Mouse (Mus musculus) urinary bladder, adult 18-20 months (tissue): ENCODE measurements at regions not wholly inside any gene's neighbourhood (a gene's known extent, or its start where the extent isn't known, plus 50 kb on each side); places are given as distances from the start of the nearest gene placed in this dataset.

Experiments used
- DNase-seq, 2 experiments: peaks; one replicate each; pipeline ENCODE4 v3.0.0; 2022; ENCODE audit warnings: low spot score in 2 of 2, mixed read lengths in 2 of 2

GRCm38 (mm10) chr13:37528380-37528779, 183.4 kb downstream of the Ly86 start:
- no peak for DNase-seq

GRCm38 (mm10) chr13:37528876-37529275, 183.9 kb downstream of the Ly86 start:
- DNase-seq = no peak

DNA sequence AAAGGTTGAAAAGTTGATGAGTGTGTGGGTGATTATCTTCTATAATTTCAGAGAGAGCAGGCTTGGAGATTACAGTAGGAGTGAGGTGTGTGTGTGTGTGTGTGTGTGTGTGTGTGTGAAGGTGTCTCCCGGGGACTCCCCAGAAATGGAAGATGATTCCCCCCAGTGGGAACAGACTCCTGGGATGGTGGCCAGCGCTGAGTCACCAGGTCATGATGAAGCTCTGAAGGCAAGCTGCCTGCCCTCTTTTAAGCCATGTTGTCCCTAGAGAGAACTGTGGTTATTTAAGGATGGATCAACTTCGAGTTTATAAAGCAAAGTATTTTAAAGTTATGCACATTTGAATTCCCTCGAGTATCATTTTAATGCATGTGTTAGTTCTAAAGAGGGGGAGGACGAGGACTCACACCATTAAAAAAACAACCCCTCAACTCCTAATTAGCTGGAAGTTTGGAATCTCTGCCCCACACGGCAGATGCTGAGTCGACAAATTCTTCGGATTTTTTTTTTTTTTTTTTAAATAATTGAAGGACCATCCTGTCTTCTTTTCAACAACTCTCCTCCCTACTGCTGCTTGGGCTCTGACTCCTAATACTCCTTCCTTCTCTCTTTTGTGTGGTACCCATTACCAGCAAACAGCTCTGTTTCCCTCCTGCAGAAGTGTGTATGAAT, 186.6 kb downstream of the Ly86 start:
- DNase-seq = no peak

GRCm38 (mm10) chr13:37532596-37533170, 187.7 kb downstream of the Ly86 start:
- DNase-seq = no peak

DNA sequence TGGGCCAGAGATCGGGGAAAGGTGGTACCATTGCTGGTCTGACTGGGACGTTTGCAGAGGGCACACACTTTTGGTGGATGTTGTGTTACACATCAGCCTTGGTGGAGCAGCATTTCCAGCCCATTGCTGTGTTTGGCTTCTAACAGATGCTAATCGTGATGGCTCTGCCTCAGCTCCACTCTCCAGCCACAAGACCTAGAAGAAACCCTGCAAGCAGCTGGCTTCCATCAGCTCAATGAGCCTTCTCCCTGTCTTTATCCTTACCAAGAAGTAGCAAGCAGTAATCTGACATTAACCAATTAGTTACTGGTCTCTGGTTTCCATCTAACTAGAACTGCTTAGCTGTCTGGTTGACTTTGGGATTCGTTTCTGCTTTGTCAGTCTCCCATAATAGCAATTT, 188.8 kb downstream of the Ly86 start:
- no peak for DNase-seq

GRCm38 (mm10) chr13:37537330-37537729, 192.3 kb downstream of the Ly86 start:
- DNase-seq = no peak

DNA sequence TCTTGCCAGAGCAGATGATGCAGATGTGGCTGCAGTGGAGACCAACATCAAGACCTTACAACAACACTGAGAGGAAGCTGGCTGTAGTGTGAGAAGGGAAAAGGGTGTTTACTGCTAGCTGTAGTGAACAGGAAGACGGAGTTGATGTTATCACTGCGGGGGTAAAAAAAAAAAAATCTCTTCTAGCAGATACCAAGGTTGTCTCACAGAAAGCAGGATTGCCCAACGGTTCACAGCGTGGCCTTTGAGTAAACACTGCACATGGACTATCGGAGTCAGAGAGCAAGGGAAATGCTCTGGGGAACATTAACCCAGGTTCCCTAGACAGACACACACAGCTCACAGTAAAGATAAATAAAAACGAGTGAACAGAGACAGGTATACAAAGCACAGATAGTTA, 192.8 kb downstream of the Ly86 start:
- DNase-seq = no peak

DNA sequence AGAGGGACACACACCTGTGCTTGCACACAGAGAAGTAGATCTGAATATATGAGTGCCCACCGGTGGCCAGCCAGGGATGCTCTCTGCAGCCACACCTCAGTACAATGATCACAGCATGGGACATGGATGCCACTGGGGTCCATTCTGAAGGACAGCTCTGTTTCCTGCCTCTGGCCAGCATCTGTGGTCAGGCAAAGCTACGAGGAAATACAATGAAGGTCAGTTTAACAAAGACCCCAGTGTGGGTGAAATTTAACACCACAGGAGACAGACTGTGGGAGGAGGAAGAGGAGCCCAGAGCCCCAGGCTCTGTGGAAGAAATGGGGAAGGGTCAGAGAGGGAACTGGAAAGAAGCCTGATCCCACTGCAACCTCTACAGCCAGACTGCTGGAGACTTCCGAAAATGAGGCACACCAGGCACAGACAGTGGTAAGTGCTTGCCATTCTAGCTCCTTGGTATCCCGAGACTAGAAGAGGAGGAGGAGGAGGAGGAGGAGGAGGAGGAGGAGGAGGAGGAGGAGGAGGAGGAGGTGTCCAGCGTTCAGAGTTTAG, 196.0 kb downstream of the Ly86 start:
- no peak for DNase-seq

DNA sequence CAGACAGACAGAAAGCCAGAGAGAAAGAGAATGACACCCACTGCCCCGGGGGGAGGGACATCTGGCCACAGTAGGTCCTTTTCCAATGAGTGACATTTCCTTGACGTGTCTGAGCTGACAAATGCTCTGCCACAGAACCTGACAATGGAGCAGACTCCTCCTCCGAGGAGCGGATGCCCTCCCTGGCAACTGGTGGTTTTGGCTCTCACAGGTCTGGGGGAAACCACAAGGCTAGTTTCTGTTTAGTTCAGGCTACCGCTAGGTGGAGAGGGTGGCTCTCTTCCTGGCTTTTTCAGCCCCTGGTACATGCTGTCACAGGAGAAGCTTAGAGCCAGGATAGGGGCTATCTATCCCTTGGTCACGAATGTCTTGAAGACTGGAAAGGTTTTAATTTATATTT, 196.7 kb downstream of the Ly86 start:
- DNase-seq = no peak

DNA sequence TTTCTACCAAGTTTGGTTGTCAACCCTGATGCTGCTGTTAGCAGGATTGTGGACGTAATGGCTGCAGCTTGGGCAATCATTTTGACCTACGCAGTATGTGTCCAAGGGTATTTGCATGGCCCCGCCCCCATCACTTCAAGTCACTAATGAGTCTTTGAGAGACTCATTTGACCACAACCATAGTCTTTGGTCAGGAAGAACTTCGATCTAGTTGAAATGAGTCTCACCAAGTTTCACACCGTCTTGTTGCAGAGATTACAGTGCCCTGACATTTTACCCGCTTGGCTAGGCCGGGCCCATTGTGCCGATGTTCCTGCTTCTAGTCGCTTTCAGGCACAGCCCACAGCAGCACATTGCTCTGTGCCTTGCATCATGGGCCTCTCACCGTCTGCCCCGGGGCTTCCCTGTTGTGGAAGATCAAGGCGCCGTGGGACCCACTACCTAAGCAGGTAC, 197.8 kb downstream of the Ly86 start:
- no peak for DNase-seq

GRCm38 (mm10) chr13:37543788-37544187, 198.8 kb downstream of the Ly86 start:
- no peak for DNase-seq

DNA sequence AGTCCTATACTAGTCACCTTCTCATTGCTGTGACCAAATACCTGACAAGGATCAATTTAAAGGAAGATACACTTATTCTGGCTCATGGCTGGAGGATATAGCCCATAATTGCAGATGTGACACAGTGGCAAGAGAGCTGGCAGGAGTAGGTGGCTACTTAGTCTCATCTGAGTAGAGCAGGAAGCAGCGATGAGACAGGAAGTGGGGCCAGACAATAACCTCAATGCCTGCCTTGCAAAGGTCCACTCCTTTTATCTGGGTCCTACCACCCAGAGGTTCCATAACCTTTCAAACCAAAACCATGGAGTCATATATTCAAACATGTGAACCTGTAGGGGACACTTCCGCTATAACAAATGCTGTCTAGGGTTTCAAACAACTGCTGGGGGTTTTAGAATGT, 199.7 kb downstream of the Ly86 start:
- DNase-seq = no peak

DNA sequence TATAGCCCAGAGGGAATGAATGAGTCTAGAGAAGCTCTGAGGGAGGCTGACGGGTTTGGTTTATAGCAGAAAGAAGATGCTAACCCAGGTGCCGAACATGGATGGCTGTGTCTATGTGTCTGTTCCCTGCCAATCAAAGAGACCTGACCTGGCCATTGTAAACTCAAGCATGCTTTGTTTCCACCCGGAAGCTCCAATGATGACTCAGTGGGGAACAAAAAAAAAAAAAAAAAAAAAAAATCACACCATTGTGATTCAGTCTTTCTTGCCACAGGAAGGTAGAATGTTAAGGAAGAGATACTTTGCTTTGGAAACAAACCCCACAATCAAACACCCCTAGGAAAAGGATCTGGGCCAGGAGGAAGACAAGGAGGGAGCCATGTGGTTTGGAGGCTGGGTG, 201.5 kb downstream of the Ly86 start:
- DNase-seq = no peak

- no peak for DNase-seq
Measured at GRCm38 (mm10) chr13:37550584-37550983, 205.6 kb downstream of the Ly86 start.

DNA sequence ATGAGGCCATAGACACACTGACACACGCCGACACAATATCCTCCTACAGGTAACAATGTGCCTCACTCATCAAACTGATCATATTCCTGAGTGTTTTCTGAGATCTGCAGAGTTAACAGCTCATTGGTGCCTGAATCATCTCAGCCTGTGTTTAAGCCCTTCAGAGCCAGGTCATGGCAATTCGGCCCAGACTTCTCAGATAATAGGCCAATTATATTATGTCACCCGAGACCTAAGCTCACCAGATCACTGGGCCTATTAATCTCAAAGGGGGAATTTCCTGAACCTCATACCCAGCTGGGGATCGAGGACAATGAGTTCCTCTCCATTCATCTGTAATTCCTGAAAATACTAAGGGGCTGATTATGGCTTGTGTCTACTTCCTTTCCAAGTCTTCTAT, 208.4 kb downstream of the Ly86 start:
- no peak for DNase-seq

DNA sequence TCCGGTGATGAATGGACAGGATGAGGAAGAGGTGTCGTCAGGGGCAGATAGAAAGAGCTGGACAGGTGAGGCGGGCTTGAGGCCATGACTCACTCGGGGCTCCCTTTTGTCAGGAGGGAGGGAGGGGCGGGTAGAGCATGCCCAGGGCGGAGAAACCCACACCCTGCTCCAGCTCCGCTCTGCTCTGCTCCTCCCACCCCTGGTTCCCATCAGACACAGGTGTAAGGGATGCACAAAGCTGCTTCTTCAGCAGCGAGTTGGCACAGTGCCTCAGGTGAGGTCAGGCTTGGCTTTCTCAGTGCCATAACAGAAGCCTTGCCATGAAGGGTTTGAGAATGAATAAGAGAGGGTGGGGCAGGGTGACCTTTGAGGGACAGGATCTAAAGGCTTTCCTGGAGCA, 212.2 kb downstream of the Ly86 start:
- no peak for DNase-seq

- DNase-seq = no peak
Measured at GRCm38 (mm10) chr13:37557766-37558165, 212.8 kb downstream of the Ly86 start.

DNA sequence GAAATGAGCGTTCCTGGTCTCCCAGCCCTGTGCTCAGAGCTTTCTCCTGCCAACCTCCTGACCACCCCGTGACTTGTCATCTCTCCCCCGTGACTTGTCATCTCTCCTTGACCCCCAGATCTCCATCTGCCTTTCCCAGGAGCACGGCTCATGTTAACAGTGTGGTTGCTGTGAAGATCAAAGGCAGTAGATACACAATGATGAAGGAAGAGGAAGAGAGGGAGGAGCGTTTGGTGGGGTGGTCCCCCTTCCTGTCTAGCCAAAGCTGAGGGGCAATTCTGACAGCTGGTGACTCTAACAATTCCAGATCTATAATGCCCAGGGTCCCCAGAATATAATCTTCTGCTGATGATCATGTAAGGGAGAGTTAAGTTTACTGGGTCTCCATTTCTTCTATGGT, 214.0 kb downstream of the Ly86 start:
- no peak for DNase-seq

DNA sequence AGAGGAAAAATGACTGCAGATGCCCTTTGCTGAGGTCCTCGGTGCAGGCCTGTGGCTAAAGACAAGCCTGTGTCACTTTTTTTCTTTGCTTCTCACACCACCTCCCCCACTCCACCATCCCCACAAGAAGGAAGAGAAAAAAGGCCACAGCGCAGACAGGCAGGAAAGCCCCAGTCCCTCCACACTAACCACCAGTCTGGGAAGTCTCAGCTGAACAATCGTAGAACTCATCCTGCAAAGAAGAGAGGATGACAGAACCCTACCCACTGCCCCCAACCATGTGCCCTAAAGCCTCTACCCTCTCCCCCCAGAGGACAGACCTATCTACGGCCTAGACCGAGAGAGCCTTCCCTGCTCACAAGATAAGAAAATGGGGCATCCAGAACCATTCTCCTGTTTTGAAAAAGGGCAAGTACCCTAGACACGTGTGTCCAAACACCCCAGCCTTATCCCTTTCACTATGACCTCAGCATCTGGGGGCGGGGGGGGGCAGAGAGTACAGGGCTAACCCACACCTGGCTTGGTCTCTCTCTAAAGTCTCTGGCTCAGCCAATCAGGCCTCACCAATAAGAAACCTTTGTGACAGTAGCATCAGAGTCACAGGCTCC, 214.8 kb downstream of the Ly86 start:
- DNase-seq = no peak

DNA sequence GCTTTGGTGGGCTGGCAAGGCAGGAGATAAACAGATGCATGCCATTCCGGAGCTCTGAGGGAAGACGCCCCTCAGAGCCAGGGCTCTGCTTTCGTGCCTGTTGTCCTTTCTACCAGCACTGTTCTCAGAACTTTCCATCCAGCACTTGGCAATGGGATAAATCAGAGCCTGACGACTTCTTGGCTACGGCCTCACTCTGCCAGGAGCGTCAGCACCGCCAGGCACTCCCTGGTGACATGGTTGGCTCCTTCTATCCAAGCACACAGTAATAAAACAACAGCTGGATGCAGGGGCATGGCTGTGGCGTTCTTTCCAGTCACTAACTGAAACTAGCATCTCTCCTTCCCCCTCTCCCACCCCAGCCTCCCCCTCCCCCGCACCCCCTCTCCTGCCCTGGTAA, 215.4 kb downstream of the Ly86 start:
- no peak for DNase-seq

- no peak for DNase-seq
Measured at GRCm38 (mm10) chr13:37560800-37561199, 215.8 kb downstream of the Ly86 start.

DNA sequence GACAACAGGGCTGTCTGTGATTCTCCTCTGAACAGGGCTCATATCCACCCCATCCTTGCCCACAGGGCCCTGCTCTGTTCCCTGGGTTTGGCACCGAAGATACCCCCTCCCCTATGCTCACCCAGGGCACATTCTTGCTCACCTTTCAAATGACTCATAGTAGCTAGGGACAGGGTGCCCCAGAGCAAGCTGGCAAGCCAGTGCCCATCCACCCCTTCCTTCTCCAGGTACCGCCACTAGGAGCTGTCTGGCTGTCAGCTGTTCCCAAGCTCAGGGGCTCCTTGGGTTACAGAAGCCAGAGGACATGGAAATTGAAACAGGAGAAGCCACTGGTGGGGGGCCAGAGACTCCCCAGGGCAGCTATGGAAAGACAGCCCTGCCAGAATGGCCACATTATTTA, 216.4 kb downstream of the Ly86 start:
- no peak for DNase-seq

DNA sequence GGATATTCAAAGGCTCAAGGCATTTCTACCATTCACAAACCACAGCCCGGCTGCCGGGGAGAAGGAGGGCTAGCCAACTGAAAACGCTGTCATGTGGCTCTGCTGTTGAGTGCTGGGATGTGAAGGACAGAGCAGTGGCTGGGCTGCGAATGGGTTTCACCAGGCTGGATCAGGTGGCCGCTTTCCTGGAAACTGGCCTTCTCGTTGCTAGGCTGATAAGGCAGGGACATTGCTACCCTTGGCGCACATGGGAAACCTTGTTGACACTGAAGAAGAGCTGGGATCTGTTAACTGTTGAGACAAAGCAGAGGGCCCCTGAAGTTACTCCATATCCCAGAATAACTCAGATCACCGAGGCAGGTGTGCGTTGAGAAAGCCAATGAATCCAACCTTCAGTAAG, 216.1 kb upstream of the Rreb1 start:
- DNase-seq = no peak
